Mouse (Mus musculus): ENCODE results near the gene Cdkal1.

DNA sequence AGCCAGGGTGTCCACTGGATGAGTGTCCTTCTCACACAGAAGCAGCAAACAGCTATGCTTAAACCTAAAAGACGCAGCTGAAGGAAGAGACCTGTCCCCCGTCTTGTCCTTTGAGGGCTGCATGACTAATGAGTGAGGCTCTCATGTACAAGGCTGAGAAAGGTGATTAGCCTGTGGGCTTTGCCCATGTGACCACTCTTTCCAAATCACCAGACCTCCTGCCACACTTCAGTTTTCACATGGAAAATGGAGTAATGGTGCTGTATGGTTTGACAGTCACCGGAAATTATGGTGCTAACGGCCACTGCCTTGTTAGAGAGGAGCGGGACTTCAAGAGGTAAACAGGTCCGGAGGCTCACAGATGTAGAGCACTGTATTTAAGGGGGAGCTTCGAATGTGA lies 274.7 kb downstream of the Cdkal1 start:
- TF ChIP-seq CTCF (IDR thresholded peaks at IDR 0.05; ENCODE audit: low read depth) (no peak), EP300 (IDR thresholded peaks at IDR 0.05; ENCODE audit: low read depth) (no peak)

All from liver, embryonic 14.5 days (tissue).